Mouse (Mus musculus) embryonic facial prominence, embryonic 12.5 days (tissue): ENCODE measurements around the gene Klf13. TPM values are rescaled to one million over a fixed set of nuclear protein-coding genes. Genes with fewer than 3 reads are reported as not detected.

Experiments used
- ATAC-seq: fragments of 200-750 bp; cut with Nextera tagmentation; 2 replicates; pipeline ENCODE4 v1.8.0; 2017; ENCODE audit not compliant: insufficient number of reproducible peaks, insufficient read depth, low FRiP score, low TSS enrichment
- H3K27ac ChIP-seq: fragments of 300-500 bp; sonication (generic); 2 replicates; pipeline ENCODE4 v1.5.1; 2016; ENCODE audit warnings: mild to moderate bottlenecking
- H3K27me3 ChIP-seq: fragments of 300-500 bp; sonication (generic); 2 replicates; pipeline ENCODE4 v1.6.1; 2016; ENCODE audit warnings: mild to moderate bottlenecking, moderate library complexity
- H3K36me3 ChIP-seq: fragments of 300-500 bp; sonication (generic); 2 replicates; pipeline ENCODE4 v1.6.1; 2016; ENCODE audit warnings: mild to moderate bottlenecking
- H3K4me1 ChIP-seq: fragments of 300-500 bp; sonication (generic); 2 replicates; pipeline ENCODE4 v1.6.1; 2016
- H3K4me2 ChIP-seq: fragments of 300-500 bp; sonication (generic); replicated peaks from 2 replicates; pipeline ENCODE4 v1.6.1; 2016; ENCODE audit warnings: mild to moderate bottlenecking, moderate library complexity
- H3K4me3 ChIP-seq: fragments of 300-500 bp; sonication (generic); 2 replicates; pipeline ENCODE4 v1.5.1; 2016; ENCODE audit warnings: mild to moderate bottlenecking
- H3K9ac ChIP-seq: fragments of 300-500 bp; sonication (generic); 2 replicates; pipeline ENCODE4 v1.6.1; 2016; ENCODE audit warnings: mild to moderate bottlenecking, moderate library complexity
- H3K9me3 ChIP-seq: fragments of 300-500 bp; sonication (generic); 2 replicates; pipeline ENCODE4 v1.6.1; 2016; ENCODE audit warnings: mild to moderate bottlenecking, moderate library complexity
- whole genome bisulfite sequencing: fragments of 180-500 bp; shearing (Covaris S2); methylation state at CpG from one replicate; pipeline ENCODE4 v1.1.7; 2016; 5-methylcytosine and 5-hydroxymethylcytosine counted together
- polyA plus RNA-seq: library from polyadenylated mRNA; unstranded; fragments of >200 nt; fragmentation: Nextera tagmentation; extraction: Ambion mirVana; gene quantifications from 2 replicates; pipeline ENCODE4 v1.2.1, GENCODE M21; 2016

The Klf13 gene
- polyA plus RNA-seq, 1 experiment from 2014 or later, result 21.4 TPM

DNA sequence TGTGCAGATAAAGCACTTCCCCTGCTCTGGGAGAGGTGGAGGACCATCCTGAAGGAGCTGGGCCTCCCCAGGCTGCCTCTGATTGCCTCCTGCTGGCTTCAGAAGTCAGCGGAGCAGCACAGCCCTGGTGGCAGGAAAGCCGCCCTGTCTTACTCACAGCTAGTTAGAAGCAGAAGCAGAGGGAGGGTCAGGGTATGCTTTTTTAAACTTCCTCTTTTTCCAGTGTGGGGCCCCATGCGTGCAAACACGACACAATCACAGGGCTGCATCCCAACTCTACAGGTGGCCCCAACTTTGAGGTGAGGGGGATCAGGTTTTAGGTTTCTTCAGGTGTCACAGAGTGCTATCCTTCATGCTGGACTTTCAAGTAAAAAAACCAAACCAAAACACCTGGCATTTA is 27.8 kb downstream of the Klf13 start:
- no peak for ATAC-seq
- Histone ChIP-seq H3K27ac (no peak overlapping the region), H3K4me1 (peaks cover 47% of the 10 kb centered on the region)

DNA sequence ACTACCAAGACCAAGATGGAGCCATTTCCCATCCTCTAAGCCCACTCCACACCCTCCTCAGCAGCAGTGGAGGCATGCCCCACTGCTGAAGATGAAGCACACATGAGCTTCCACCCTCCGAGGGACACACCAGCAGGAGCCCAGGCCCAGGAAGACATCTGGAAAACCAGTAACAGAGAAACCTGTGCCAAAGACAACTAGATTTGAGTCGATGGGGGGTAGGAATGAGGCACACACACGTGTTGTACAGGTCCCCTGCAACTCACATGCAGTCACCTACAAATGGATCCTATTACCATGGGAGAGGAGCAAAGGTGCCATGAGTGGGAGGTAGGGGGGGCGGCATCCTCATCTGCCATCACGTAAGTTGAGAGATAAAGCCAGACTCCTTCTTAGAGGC is 28.5 kb downstream of the Klf13 start:
- H3K27ac ChIP-seq, result no peak overlapping the region
- H3K4me3 ChIP-seq, result no peak overlapping the region
- H3K9ac ChIP-seq, result no peak overlapping the region
- no peaks in the 10 kb centered on the region for H3K27me3 ChIP-seq
- ATAC-seq, result no peak
- H3K36me3 ChIP-seq, result no peaks in the 10 kb centered on the region
- 71% methylated on average over 5 of the region's 5 CpGs for WGBS
- no peaks in the 10 kb centered on the region for H3K9me3 ChIP-seq
- no peak overlapping the region for H3K4me2 ChIP-seq
- H3K4me1 ChIP-seq, result peaks cover 47% of the 10 kb centered on the region

More for the DNA sequence above, 27.8 kb downstream of the Klf13 start:
- 32% methylated on average over 4 of the region's 4 CpGs for WGBS
- Histone ChIP-seq H3K4me3 (no peak overlapping the region), H3K4me2 (no peak overlapping the region), H3K36me3 (no peaks in the 10 kb centered on the region), H3K27me3 (no peaks in the 10 kb centered on the region), H3K9me3 (no peaks in the 10 kb centered on the region), H3K9ac (no peak overlapping the region)

DNA sequence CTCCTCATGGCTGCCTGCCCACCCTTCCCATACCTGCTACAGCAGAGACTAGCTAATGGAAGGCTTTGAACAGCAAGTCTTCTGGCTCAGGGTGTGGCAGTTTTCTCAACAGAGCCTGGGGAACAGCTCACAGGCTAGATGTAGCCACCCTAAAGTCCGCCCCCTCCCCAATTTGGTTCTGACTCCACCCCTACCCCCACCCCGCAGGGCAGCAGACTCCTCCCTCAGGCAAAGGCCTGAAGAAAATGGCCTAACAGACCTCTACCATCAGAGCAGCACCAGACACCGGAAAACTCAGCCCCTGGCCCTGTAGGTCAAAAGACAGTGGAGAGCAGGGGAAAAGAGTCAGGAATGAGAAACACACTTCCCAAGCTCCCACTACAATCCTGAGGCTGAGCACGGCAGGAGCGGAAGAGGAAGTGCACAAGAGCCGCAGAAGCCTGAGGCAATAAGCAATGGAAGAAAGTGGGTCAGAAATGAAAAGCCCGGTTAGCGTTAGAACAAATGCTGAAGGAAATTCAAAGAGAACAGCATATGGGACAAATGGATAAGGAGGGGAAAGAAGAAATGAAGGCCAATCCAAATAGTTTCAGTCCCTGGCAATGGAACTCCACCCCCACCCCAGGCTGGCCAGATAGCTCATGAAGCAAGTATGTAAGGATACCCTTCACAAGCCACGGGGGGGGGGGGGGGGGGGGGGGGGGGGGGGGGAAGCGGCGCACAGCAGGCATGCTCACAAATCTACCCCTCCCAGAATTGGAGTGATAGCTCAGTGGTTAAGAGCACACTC is 30.0 kb downstream of the Klf13 start:
- Histone ChIP-seq H3K9me3 (no peaks in the 10 kb centered on the region), H3K4me2 (peak overlapping the region; percentile 27; the same call in 1 of the 2 replicates), H3K4me1 (peaks cover 42% of the 10 kb centered on the region), H3K4me3 (no peak overlapping the region), H3K9ac (no peak overlapping the region), H3K27ac (peak overlapping the region; percentile 75), H3K27me3 (no peaks in the 10 kb centered on the region), H3K36me3 (no peaks in the 10 kb centered on the region)
- WGBS, result 23% methylated on average over 11 of the region's 11 CpGs
- ATAC-seq, result 0 out of 2 replicates have a peak, but pooled peaks have one; percentile 11

GRCm38 (mm10) chr7:63907778-63908495 is 30.8 kb downstream of the Klf13 start:
- Histone ChIP-seq H3K4me2 (peak overlapping the region; percentile 27; the same call in 1 of the 2 replicates), H3K27ac (peak overlapping the region; percentile 75), H3K4me3 (no peak overlapping the region), H3K36me3 (no peaks in the 10 kb centered on the region), H3K9ac (no peak overlapping the region), H3K4me1 (peaks cover 46% of the 10 kb centered on the region), H3K9me3 (no peaks in the 10 kb centered on the region), H3K27me3 (no peaks in the 10 kb centered on the region)
- WGBS, result 74% methylated on average over 5 of the region's 5 CpGs
- ATAC-seq, result no peak

DNA sequence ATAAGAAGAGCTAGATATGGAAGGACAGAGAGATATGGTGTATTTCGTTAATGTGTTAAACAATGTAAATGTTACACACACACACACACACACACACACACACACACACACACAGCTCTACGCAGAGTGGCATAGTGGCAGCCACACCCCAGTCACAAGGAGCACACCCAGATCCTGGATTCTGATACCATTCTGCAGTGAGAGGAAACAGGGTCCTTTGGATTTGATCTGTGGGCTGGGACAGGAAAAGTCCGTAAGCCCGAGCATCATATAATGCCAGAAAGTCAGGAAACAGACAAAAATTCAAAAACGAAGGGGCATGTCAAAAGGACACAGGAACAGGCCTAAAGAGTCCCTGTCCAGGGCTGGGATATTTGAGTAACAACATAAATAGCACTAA is 33.1 kb downstream of the Klf13 start:
- no peaks in the 10 kb centered on the region for H3K9me3 ChIP-seq
- no peaks in the 10 kb centered on the region for H3K27me3 ChIP-seq
- H3K27ac ChIP-seq, result no peak overlapping the region
- no peak overlapping the region for H3K9ac ChIP-seq
- H3K4me1 ChIP-seq, result peaks cover 27% of the 10 kb centered on the region
- 80% methylated on average over 5 of the region's 5 CpGs for WGBS
- H3K4me3 ChIP-seq, result no peak overlapping the region
- no peak overlapping the region for H3K4me2 ChIP-seq
- ATAC-seq, result no peak
- H3K36me3 ChIP-seq, result no peaks in the 10 kb centered on the region

DNA sequence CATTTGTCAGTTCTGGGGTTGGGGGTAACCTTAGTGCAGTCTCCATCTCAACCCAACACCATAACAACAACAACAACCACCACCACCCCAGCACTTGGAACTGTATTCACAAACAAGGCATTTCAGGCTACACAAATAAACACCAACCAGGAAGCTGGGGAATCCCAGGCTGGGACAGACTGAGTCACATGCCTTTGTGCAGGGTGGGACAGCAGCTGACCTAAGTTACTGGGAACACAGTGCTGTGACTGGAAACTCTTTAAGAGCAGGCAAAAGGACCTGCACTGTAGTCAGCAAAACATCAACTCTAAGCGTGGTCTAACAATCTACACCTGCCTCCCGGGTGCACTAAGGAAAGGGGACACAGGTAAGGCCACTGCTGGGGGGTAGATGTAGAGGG is 33.5 kb downstream of the Klf13 start:
- H3K4me2 ChIP-seq, result no peak overlapping the region
- WGBS, result 81% methylated on average over 2 of the region's 2 CpGs
- no peak for ATAC-seq
- no peak overlapping the region for H3K4me3 ChIP-seq
- H3K4me1 ChIP-seq, result peaks cover 24% of the 10 kb centered on the region
- no peaks in the 10 kb centered on the region for H3K36me3 ChIP-seq
- H3K9ac ChIP-seq, result no peak overlapping the region
- H3K27me3 ChIP-seq, result no peaks in the 10 kb centered on the region
- no peak overlapping the region for H3K27ac ChIP-seq
- H3K9me3 ChIP-seq, result no peaks in the 10 kb centered on the region

GRCm38 (mm10) chr7:63903635-63904380 is 34.9 kb downstream of the Klf13 start:
- WGBS, result 59% methylated on average over 9 of the region's 9 CpGs
- Histone ChIP-seq H3K4me1 (peaks cover 18% of the 10 kb centered on the region), H3K4me3 (no peak overlapping the region), H3K27ac (0 out of 2 replicates have a peak overlapping the region, but pooled peaks have one; percentile 23), H3K27me3 (no peaks in the 10 kb centered on the region), H3K36me3 (no peaks in the 10 kb centered on the region), H3K4me2 (no peak overlapping the region), H3K9ac (no peak overlapping the region), H3K9me3 (no peaks in the 10 kb centered on the region)
- ATAC-seq, result no peak

- H3K9ac ChIP-seq, result no peak overlapping the region
- H3K4me3 ChIP-seq, result no peak overlapping the region
- 34% methylated on average over 3 of the region's 3 CpGs for WGBS
- no peaks in the 10 kb centered on the region for H3K27me3 ChIP-seq
- peak overlapping the region; percentile 12; the same call in 1 of the 2 replicates for H3K27ac ChIP-seq
- no peaks in the 10 kb centered on the region for H3K36me3 ChIP-seq
- H3K4me1 ChIP-seq, result peaks cover 14% of the 10 kb centered on the region
- no peak overlapping the region for H3K4me2 ChIP-seq
- no peak for ATAC-seq
- no peaks in the 10 kb centered on the region for H3K9me3 ChIP-seq
These were observed 36.0 kb downstream of the Klf13 start for GRCm38 (mm10) chr7:63902604-63903210.

- H3K9me3 ChIP-seq, result no peaks in the 10 kb centered on the region
- H3K27ac ChIP-seq, result no peak overlapping the region
- no peak for ATAC-seq
These were observed 36.8 kb downstream of the Klf13 start for GRCm38 (mm10) chr7:63901942-63902341.

GRCm38 (mm10) chr7:63901346-63901745 is 37.4 kb downstream of the Klf13 start:
- Histone ChIP-seq H3K9me3 (no peaks in the 10 kb centered on the region), H3K36me3 (no peaks in the 10 kb centered on the region), H3K27ac (no peak overlapping the region), H3K4me1 (peaks cover 26% of the 10 kb centered on the region), H3K27me3 (no peaks in the 10 kb centered on the region), H3K4me2 (no peak overlapping the region), H3K9ac (no peak overlapping the region), H3K4me3 (no peak overlapping the region)
- 68% methylated on average over 11 of the region's 11 CpGs for WGBS
- no peak for ATAC-seq

More at GRCm38 (mm10) chr7:63901942-63902341, 36.8 kb downstream of the Klf13 start:
- Histone ChIP-seq H3K4me1 (peaks cover 22% of the 10 kb centered on the region), H3K4me3 (no peak overlapping the region), H3K27me3 (no peaks in the 10 kb centered on the region), H3K9ac (no peak overlapping the region), H3K4me2 (no peak overlapping the region), H3K36me3 (no peaks in the 10 kb centered on the region)
- 61% methylated on average over 3 of the region's 3 CpGs for WGBS

DNA sequence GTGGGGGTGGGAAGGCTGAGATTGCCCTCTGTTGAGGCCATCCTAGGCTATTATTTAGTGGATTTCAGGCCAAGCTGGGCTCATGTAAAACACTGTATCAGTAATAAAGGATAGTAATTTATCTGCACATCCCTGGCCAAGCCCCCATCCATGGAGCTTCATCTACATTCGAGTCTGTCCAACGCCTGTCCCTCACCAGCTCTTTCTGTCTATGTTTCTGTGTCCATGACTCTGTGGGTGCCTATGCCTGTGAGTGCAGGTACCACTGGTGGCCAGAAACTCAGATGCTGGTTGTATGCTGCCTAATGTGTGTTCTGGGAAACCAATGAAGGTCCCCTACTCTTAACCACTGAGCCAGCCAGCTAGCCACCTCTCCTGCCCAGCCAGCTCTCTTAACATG is 38.3 kb downstream of the Klf13 start:
- Histone ChIP-seq H3K4me1 (peaks cover 29% of the 10 kb centered on the region), H3K4me2 (no peak overlapping the region), H3K4me3 (no peak overlapping the region), H3K36me3 (no peaks in the 10 kb centered on the region), H3K27me3 (no peaks in the 10 kb centered on the region), H3K27ac (no peak overlapping the region), H3K9me3 (no peaks in the 10 kb centered on the region), H3K9ac (no peak overlapping the region)
- 91% methylated on average over 2 of the region's 2 CpGs for WGBS
- ATAC-seq, result no peak
